Mouse (Mus musculus) myocyte (in vitro differentiated cells): ENCODE measurements at regions not wholly inside any gene's neighbourhood (a gene's known extent, or its start where the extent isn't known, plus 50 kb on each side); places are given as distances from the start of the nearest gene placed in this dataset.

Experiments
- H3K27me3 ChIP-seq: one replicate; pipeline ENCODE4 v1.6.1; 2011; ENCODE audit not compliant: control insufficient read depth, insufficient read depth, insufficient read length
- H3K36me3 ChIP-seq: one replicate; pipeline ENCODE4 v1.6.1; 2011; ENCODE audit not compliant: control insufficient read depth, insufficient read depth
- H3K4me2 ChIP-seq: one replicate; pipeline ENCODE4 v1.6.1; 2011; ENCODE audit warnings: low read depth, control low read depth
- H3K4me3 ChIP-seq: one replicate; pipeline ENCODE4 v1.5.1; 2011; ENCODE audit warnings: mild to moderate bottlenecking, control low read depth, moderate library complexity
- H3K79me2 ChIP-seq: one replicate; pipeline ENCODE4 v1.6.1; 2011; ENCODE audit not compliant: control insufficient read depth, insufficient read depth
- H3ac ChIP-seq: one replicate; pipeline ENCODE4 v1.6.1; 2011; ENCODE audit not compliant: control insufficient read depth, insufficient read length
- CEBPB ChIP-seq: IDR thresholded peaks from 2 replicates; pipeline ENCODE4 v1.6.1; 2011; ENCODE audit warnings: mild to moderate bottlenecking, moderate library complexity; ENCODE audit not compliant: poor library complexity, insufficient read depth, severe bottlenecking
- E2F4 ChIP-seq: IDR thresholded peaks from one replicate; pipeline ENCODE4 v1.6.1; 2011; ENCODE audit warnings: mild to moderate bottlenecking, control low read depth, moderate library complexity; ENCODE audit not compliant: insufficient read depth
- MAX ChIP-seq: IDR thresholded peaks from one replicate; pipeline ENCODE4 v1.6.1; 2011; ENCODE audit warnings: low read depth, mild to moderate bottlenecking, control low read depth
- MYOD1 ChIP-seq, 3 experiments: IDR thresholded peaks; one replicate each; pipeline ENCODE4 v1.6.1; 2011; ENCODE audit warnings: control low read depth in 2 of 3, low read depth in 2 of 3, mild to moderate bottlenecking in 2 of 3, moderate library complexity in 1 of 3; ENCODE audit not compliant: insufficient read length in 2 of 3, control insufficient read depth in 1 of 3
- MYOG ChIP-seq, 3 experiments: IDR thresholded peaks; one replicate each; pipeline ENCODE4 v1.6.1; 2011; ENCODE audit warnings: control low read depth in 2 of 3, low read depth in 2 of 3, mild to moderate bottlenecking in 2 of 3; ENCODE audit not compliant: insufficient read length in 2 of 3, control insufficient read depth in 1 of 3, insufficient read depth in 1 of 3
- POLR2A ChIP-seq: IDR thresholded peaks from one replicate; pipeline ENCODE4 v1.6.1; 2011; ENCODE audit warnings: low read depth, mild to moderate bottlenecking, control low read depth, moderate library complexity; ENCODE audit not compliant: insufficient read length
- POLR2AphosphoS2 ChIP-seq: IDR thresholded peaks from one replicate; pipeline ENCODE4 v1.6.1; 2011; ENCODE audit warnings: low read depth, control low read depth; ENCODE audit not compliant: insufficient read length
- REST ChIP-seq: IDR thresholded peaks from one replicate; pipeline ENCODE4 v1.6.1; 2011; ENCODE audit warnings: mild to moderate bottlenecking, control low read depth, moderate library complexity; ENCODE audit not compliant: insufficient read depth, insufficient read length
- SRF ChIP-seq: IDR thresholded peaks from one replicate; pipeline ENCODE4 v1.6.1; 2011; ENCODE audit warnings: low read depth; ENCODE audit not compliant: control insufficient read depth, insufficient read length
- TCF12 ChIP-seq: IDR thresholded peaks from one replicate; pipeline ENCODE4 v1.6.1; 2011; ENCODE audit warnings: mild to moderate bottlenecking, control low read depth; ENCODE audit not compliant: poor library complexity, insufficient read depth, severe bottlenecking
- TCF3 ChIP-seq: IDR thresholded peaks from one replicate; pipeline ENCODE4 v1.6.1; 2011; ENCODE audit warnings: low read depth, control low read depth; ENCODE audit not compliant: insufficient read length
- USF1 ChIP-seq: IDR thresholded peaks from one replicate; pipeline ENCODE4 v1.6.1; 2011; ENCODE audit warnings: low read depth, mild to moderate bottlenecking, control low read depth, moderate library complexity

DNA sequence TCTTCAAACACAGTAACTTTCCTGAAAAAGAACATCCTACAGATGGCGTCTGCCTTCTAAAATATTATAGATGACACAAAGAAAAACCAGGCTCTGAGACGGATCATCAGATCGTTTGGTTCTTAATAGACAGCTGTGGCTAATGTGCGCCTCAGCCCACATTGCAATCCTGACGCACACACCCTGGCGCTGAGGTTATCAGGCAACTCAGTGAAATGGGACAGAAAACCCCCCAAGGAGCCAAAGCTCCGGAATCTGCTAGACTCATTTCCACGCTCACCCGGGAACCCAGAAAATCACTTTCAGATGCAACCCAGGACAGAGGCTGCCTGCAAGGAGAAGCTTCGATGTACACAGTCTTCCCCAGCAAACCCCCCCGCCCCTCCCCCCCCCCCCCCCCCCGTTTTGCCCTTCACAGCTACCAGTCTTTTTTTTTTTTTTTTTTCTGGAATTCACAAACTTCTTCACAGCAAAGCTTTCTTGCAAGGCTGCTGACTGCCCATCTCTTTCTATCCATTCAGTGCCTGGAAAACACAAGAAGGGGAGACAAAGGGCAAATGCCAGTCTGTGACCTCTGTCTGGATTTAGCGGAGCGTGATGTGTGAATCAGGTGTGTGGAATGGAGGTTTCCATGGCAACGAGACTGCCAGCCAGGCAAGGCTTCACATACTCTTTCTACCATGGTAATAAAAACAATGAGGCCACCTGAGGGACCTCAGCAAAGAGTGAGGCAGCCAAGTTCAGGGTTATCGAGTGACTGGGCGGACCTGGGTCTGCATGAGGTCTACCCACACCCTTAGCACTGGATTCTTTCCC, 286.9 kb downstream of the Gm11361 start:
- Histone ChIP-seq H3K36me3 (no peaks in the 10 kb centered on the region), H3K27me3 (no peaks in the 10 kb centered on the region), H3ac (no peak overlapping the region), H3K4me2 (no peak overlapping the region), H3K4me3 (no peak overlapping the region), H3K79me2 (no peaks in the 10 kb centered on the region)
- TF ChIP-seq TCF12 (no peak), MYOD1 (IDR thresholded peaks at IDR 0.05; ENCODE audit: control insufficient read depth in 1 of 3, insufficient read length in 2 of 3, low read depth in 2 of 3) (no peak), POLR2AphosphoS2 (no peak), REST (no peak), USF1 (no peak), POLR2A (no peak), TCF3 (no peak), SRF (no peak), E2F4 (no peak), CEBPB (no peak), MYOG (IDR thresholded peaks at IDR 0.05; ENCODE audit: control insufficient read depth in 1 of 3, insufficient read depth in 1 of 3, insufficient read length in 2 of 3, low read depth in 2 of 3) (no peak), MAX (no peak)

DNA sequence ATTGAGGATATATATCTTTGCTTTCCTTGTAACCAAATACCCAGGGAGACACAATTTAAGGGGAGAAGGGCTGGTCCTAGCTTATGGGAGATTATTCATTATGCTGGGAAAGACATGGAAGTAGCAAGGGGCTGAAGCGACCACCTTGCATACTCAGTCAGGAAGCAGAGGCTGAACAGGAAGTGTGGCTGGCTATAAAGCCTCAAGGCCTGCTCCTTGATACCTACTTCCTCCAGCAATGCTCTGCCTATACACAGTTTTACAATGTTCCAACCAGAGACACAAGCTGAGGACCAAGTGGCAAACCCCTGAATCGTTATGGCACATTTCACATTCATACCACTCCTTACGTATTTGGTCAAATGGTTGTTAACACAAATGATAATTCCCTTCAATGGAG, 284.3 kb downstream of the Gm11361 start:
- Histone ChIP-seq H3K27me3 (no peaks in the 10 kb centered on the region), H3K36me3 (no peaks in the 10 kb centered on the region), H3K4me2 (no peak overlapping the region), H3ac (no peak overlapping the region), H3K4me3 (no peak overlapping the region), H3K79me2 (no peaks in the 10 kb centered on the region)
- TF ChIP-seq MYOD1 (IDR thresholded peaks at IDR 0.05; ENCODE audit: control insufficient read depth in 1 of 3, insufficient read length in 2 of 3, low read depth in 2 of 3) (no peak), TCF12 (no peak), E2F4 (no peak), TCF3 (no peak), REST (no peak), MAX (no peak), SRF (no peak), POLR2AphosphoS2 (no peak), USF1 (no peak)

DNA sequence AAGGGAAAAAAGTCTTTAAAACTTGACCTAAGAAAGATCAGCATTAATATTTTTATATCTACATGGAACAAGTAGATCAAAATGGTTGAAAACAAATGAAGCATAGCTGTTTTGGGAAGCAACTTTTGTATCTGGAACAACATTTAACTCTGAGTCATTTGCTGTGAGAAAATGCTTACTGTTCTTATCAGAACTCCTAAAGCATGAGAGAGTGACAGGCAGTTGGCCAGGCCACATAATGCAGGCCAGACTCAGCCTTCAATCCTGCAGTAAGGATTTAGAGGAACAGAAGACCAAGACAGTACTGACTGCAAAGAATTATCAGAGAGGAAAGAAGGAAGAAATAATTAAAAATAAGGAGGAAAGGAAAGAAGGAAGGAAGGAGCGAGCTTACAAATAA, 275.8 kb downstream of the Gm11361 start:
- no peak overlapping the region for H3K4me2 ChIP-seq
- H3K79me2 ChIP-seq, result no peaks in the 10 kb centered on the region
- TF ChIP-seq CEBPB, result no peak
- TF ChIP-seq POLR2A, result no peak
- no peak for TF ChIP-seq MYOG (IDR thresholded peaks at IDR 0.05; ENCODE audit: control insufficient read depth in 1 of 3, insufficient read depth in 1 of 3, insufficient read length in 2 of 3, low read depth in 2 of 3)
- no peak for TF ChIP-seq TCF3
- no peak for TF ChIP-seq TCF12
- TF ChIP-seq USF1, result no peak
- TF ChIP-seq POLR2AphosphoS2, result no peak
- TF ChIP-seq E2F4, result no peak
- no peak for TF ChIP-seq MAX
- TF ChIP-seq MYOD1 (IDR thresholded peaks at IDR 0.05; ENCODE audit: control insufficient read depth in 1 of 3, insufficient read length in 2 of 3, low read depth in 2 of 3), result no peak
- TF ChIP-seq REST, result no peak
- TF ChIP-seq SRF, result no peak

DNA sequence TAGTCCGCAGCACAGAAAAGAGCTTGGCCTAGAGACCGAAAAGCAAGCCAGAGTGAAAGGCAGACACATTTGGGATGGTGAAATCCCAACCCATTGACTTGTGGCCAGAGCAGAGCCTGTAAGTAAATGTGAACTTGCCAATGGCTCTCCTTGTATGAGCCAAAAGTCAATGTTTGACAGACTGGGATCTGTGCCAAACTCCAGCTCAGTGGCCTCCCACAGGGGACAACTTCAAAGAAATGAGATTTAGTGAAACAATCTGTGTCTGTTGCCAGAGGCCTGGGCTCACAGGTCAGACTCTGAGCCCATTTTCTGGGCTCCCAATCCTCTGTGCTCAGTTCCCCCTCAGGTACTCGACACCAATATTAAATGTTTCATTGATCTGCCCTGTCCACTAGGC, 274.9 kb downstream of the Gm11361 start:
- H3K79me2 ChIP-seq, result no peaks in the 10 kb centered on the region
- H3ac ChIP-seq, result no peak overlapping the region
- H3K36me3 ChIP-seq, result no peaks in the 10 kb centered on the region
- TF ChIP-seq SRF, result no peak
- no peaks in the 10 kb centered on the region for H3K27me3 ChIP-seq
- no peak overlapping the region for H3K4me3 ChIP-seq
- no peak overlapping the region for H3K4me2 ChIP-seq

More for the DNA sequence above, 275.8 kb downstream of the Gm11361 start:
- H3K27me3 ChIP-seq, result no peaks in the 10 kb centered on the region
- no peaks in the 10 kb centered on the region for H3K36me3 ChIP-seq
- H3ac ChIP-seq, result no peak overlapping the region
- no peak overlapping the region for H3K4me3 ChIP-seq

DNA sequence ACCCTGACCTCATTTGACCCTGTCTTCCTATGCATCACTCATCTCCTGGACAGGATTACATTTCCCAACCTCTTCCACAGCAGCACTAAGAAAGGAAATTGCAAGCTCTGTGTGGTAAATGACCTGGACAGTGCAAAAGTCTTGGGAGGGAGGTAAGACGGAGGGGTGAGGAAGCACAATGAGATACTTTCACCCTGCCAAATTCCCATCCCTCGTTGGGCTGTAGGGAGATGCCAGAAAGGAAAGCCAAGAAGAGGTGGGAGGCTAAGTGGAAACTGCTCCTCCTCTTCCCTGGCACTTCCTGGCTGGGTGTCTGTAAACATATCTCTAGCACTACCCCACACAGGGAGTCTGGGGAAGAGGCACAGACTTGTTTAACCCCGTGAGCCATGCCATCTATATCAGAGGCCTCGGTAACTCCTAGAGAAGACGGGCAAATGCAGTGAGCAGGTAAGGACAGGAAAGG, 274.2 kb downstream of the Gm11361 start:
- Histone ChIP-seq H3K4me2 (no peak overlapping the region), H3K36me3 (no peaks in the 10 kb centered on the region), H3ac (no peak overlapping the region), H3K4me3 (no peak overlapping the region), H3K79me2 (no peaks in the 10 kb centered on the region), H3K27me3 (no peaks in the 10 kb centered on the region)
- no peak for TF ChIP-seq MYOG (IDR thresholded peaks at IDR 0.05; ENCODE audit: control insufficient read depth in 1 of 3, insufficient read depth in 1 of 3, insufficient read length in 2 of 3, low read depth in 2 of 3)
- no peak for TF ChIP-seq REST
- no peak for TF ChIP-seq TCF3
- TF ChIP-seq E2F4, result no peak
- TF ChIP-seq SRF, result no peak
- TF ChIP-seq POLR2AphosphoS2, result no peak
- TF ChIP-seq MYOD1 (IDR thresholded peaks at IDR 0.05; ENCODE audit: control insufficient read depth in 1 of 3, insufficient read length in 2 of 3, low read depth in 2 of 3), result no peak
- no peak for TF ChIP-seq POLR2A
- TF ChIP-seq USF1, result no peak
- TF ChIP-seq TCF12, result no peak
- TF ChIP-seq MAX, result no peak
- TF ChIP-seq CEBPB, result no peak
